Mouse (Mus musculus): ENCODE measurements around the gene Slc35f1. TPM values are rescaled to one million over a fixed set of nuclear protein-coding genes. Genes with fewer than 3 reads are reported as not detected.

The Slc35f1 gene
- polyA plus RNA-seq, 1 experiment from 2014 or later, result 3.3 TPM

- no peak overlapping the region for H3K27ac ChIP-seq (ENCODE audit: low read depth, low read length)
- no peak overlapping the region for H3K4me2 ChIP-seq (replicated peaks; ENCODE audit: low read depth, low read length)
- no peaks in the 10 kb centered on the region for H3K27me3 ChIP-seq (ENCODE audit: control insufficient read depth, insufficient read depth, low read length)
- no peaks in the 10 kb centered on the region for H3K9me3 ChIP-seq (ENCODE audit: control insufficient read depth, low read length)
- 72% methylated on average over 1 of the region's 1 CpGs for WGBS
- H3K9ac ChIP-seq (ENCODE audit: low read depth, low read length), result no peak overlapping the region
- H3K4me3 ChIP-seq (ENCODE audit: low read length), result no peak overlapping the region
- H3K4me1 ChIP-seq (ENCODE audit: control insufficient read depth, insufficient read depth, low read length), result no peaks in the 10 kb centered on the region
- H3K36me3 ChIP-seq (ENCODE audit: control insufficient read depth, insufficient read depth, low read length), result no peaks in the 10 kb centered on the region
- ATAC-seq (ENCODE audit: low FRiP score, low TSS enrichment), result no peak
Observed at GRCm38 (mm10) chr10:53087811-53088210, 397.5 kb downstream of the Slc35f1 start.

- ATAC-seq (ENCODE audit: low FRiP score, low TSS enrichment), result no peak
Observed at GRCm38 (mm10) chr10:53091525-53091924, 401.2 kb downstream of the Slc35f1 start.

GRCm38 (mm10) chr10:53096446-53096845, 406.1 kb downstream of the Slc35f1 start:
- H3K4me3 ChIP-seq (ENCODE audit: low read length), result no peak overlapping the region
- H3K9me3 ChIP-seq (ENCODE audit: control insufficient read depth, low read length), result no peaks in the 10 kb centered on the region
- H3K27me3 ChIP-seq (ENCODE audit: control insufficient read depth, insufficient read depth, low read length), result no peaks in the 10 kb centered on the region
- H3K4me2 ChIP-seq (replicated peaks; ENCODE audit: low read depth, low read length), result no peak overlapping the region
- ATAC-seq (ENCODE audit: low FRiP score, low TSS enrichment), result no peak
- no peaks in the 10 kb centered on the region for H3K4me1 ChIP-seq (ENCODE audit: control insufficient read depth, insufficient read depth, low read length)
- H3K27ac ChIP-seq (ENCODE audit: low read depth, low read length), result no peak overlapping the region
- WGBS, result 35% methylated on average over 3 of the region's 3 CpGs
- H3K9ac ChIP-seq (ENCODE audit: low read depth, low read length), result no peak overlapping the region
- H3K36me3 ChIP-seq (ENCODE audit: control insufficient read depth, insufficient read depth, low read length), result no peaks in the 10 kb centered on the region

More at GRCm38 (mm10) chr10:53091525-53091924, 401.2 kb downstream of the Slc35f1 start:
- no peaks in the 10 kb centered on the region for H3K4me1 ChIP-seq (ENCODE audit: control insufficient read depth, insufficient read depth, low read length)
- H3K4me2 ChIP-seq (replicated peaks; ENCODE audit: low read depth, low read length), result no peak overlapping the region
- H3K9me3 ChIP-seq (ENCODE audit: control insufficient read depth, low read length), result no peaks in the 10 kb centered on the region
- no peak overlapping the region for H3K27ac ChIP-seq (ENCODE audit: low read depth, low read length)
- H3K27me3 ChIP-seq (ENCODE audit: control insufficient read depth, insufficient read depth, low read length), result no peaks in the 10 kb centered on the region
- no peak overlapping the region for H3K4me3 ChIP-seq (ENCODE audit: low read length)
- WGBS, result 22% methylated on average over 4 of the region's 4 CpGs
- H3K9ac ChIP-seq (ENCODE audit: low read depth, low read length), result no peak overlapping the region
- H3K36me3 ChIP-seq (ENCODE audit: control insufficient read depth, insufficient read depth, low read length), result no peaks in the 10 kb centered on the region

- no peak overlapping the region for H3K27ac ChIP-seq (ENCODE audit: low read depth, low read length)
- H3K27me3 ChIP-seq (ENCODE audit: control insufficient read depth, insufficient read depth, low read length), result no peaks in the 10 kb centered on the region
- ATAC-seq (ENCODE audit: low FRiP score, low TSS enrichment), result no peak
- no peaks in the 10 kb centered on the region for H3K4me1 ChIP-seq (ENCODE audit: control insufficient read depth, insufficient read depth, low read length)
- H3K4me3 ChIP-seq (ENCODE audit: low read length), result no peak overlapping the region
- WGBS, result 87% methylated on average over 3 of the region's 3 CpGs
- no peaks in the 10 kb centered on the region for H3K9me3 ChIP-seq (ENCODE audit: control insufficient read depth, low read length)
- no peaks in the 10 kb centered on the region for H3K36me3 ChIP-seq (ENCODE audit: control insufficient read depth, insufficient read depth, low read length)
- no peak overlapping the region for H3K4me2 ChIP-seq (replicated peaks; ENCODE audit: low read depth, low read length)
- H3K9ac ChIP-seq (ENCODE audit: low read depth, low read length), result no peak overlapping the region
Observed at GRCm38 (mm10) chr10:53100881-53101280, 410.5 kb downstream of the Slc35f1 start.

DNA sequence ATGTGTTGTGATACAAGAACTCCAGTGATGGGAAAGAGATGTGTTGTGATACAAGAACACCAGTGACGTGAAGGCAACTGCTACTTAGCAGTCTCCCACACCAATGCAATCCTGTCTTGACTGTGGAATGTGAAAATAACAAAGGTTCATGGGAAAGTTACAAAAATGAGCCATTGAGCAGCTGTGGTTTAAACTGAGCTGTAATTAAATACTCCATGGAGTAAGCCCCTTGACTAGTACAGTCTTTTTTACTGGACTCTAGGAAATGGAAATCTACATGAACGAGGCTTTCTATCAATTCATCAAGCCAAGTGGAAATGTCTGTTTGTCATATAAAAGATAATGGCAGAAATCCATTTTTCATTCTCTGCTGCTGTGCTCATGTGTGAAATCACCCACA, 411.1 kb downstream of the Slc35f1 start:
- no peak overlapping the region for H3K27ac ChIP-seq (ENCODE audit: low read depth, low read length)
- H3K27me3 ChIP-seq (ENCODE audit: control insufficient read depth, insufficient read depth, low read length), result no peaks in the 10 kb centered on the region
- 83% methylated on average over 2 of the region's 2 CpGs for WGBS
- H3K9me3 ChIP-seq (ENCODE audit: control insufficient read depth, low read length), result no peaks in the 10 kb centered on the region
- H3K4me2 ChIP-seq (replicated peaks; ENCODE audit: low read depth, low read length), result no peak overlapping the region
- no peak overlapping the region for H3K9ac ChIP-seq (ENCODE audit: low read depth, low read length)
- no peaks in the 10 kb centered on the region for H3K4me1 ChIP-seq (ENCODE audit: control insufficient read depth, insufficient read depth, low read length)
- no peaks in the 10 kb centered on the region for H3K36me3 ChIP-seq (ENCODE audit: control insufficient read depth, insufficient read depth, low read length)
- ATAC-seq (ENCODE audit: low FRiP score, low TSS enrichment), result no peak
- no peak overlapping the region for H3K4me3 ChIP-seq (ENCODE audit: low read length)

DNA sequence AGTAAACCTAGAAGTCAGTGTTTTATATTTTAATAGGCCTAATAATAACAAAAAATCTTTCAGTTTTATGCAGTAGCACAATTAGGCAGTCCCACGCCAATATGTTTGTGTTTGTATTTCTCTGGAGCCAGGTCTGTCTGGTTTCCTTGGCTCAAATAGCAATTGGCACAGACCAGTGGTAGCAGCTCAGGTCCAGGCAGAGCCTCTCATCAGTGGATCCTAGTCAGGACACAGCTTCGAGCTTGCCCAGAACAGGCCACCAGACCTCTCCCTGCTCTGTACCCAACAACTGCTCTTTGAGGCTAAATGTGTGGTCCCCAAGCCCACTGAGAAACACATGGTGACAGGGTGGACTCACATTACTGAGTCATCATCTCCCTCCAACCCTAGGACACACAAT, 412.1 kb downstream of the Slc35f1 start:
- no peak for ATAC-seq (ENCODE audit: low FRiP score, low TSS enrichment)
- H3K9me3 ChIP-seq (ENCODE audit: control insufficient read depth, low read length), result no peaks in the 10 kb centered on the region
- H3K36me3 ChIP-seq (ENCODE audit: control insufficient read depth, insufficient read depth, low read length), result no peaks in the 10 kb centered on the region
- H3K4me1 ChIP-seq (ENCODE audit: control insufficient read depth, insufficient read depth, low read length), result no peaks in the 10 kb centered on the region
- H3K4me2 ChIP-seq (replicated peaks; ENCODE audit: low read depth, low read length), result no peak overlapping the region
- 86% methylated on average over 2 of the region's 2 CpGs for WGBS
- no peak overlapping the region for H3K9ac ChIP-seq (ENCODE audit: low read depth, low read length)
- H3K4me3 ChIP-seq (ENCODE audit: low read length), result no peak overlapping the region
- H3K27me3 ChIP-seq (ENCODE audit: control insufficient read depth, insufficient read depth, low read length), result no peaks in the 10 kb centered on the region
- no peak overlapping the region for H3K27ac ChIP-seq (ENCODE audit: low read depth, low read length)

DNA sequence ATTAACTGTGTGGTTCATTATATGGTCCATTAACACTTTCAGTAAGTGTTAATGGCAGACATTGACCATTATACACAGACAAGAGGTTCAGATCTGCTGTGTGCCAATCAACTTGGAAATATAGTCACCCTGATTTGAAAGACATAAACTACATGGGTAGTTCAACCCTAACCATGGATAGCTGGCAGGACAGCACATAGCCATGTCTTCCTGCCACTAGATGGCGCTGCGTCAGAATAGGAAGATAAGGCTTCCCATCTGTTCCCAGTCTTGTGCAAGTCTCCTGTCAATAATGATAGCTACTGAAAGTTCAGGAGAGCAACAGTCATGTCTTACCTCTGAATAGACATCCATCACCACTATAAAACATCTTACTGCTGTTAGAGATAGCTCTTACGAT, 424.7 kb downstream of the Slc35f1 start:
- Histone ChIP-seq H3K9me3 (ENCODE audit: control insufficient read depth, low read length) (no peaks in the 10 kb centered on the region), H3K4me1 (ENCODE audit: control insufficient read depth, insufficient read depth, low read length) (no peaks in the 10 kb centered on the region), H3K4me3 (ENCODE audit: low read length) (no peak overlapping the region), H3K4me2 (replicated peaks; ENCODE audit: low read depth, low read length) (no peak overlapping the region), H3K36me3 (ENCODE audit: control insufficient read depth, insufficient read depth, low read length) (no peaks in the 10 kb centered on the region), H3K9ac (ENCODE audit: low read depth, low read length) (no peak overlapping the region), H3K27me3 (ENCODE audit: control insufficient read depth, insufficient read depth, low read length) (no peaks in the 10 kb centered on the region), H3K27ac (ENCODE audit: low read depth, low read length) (no peak overlapping the region)
- WGBS, result 30% methylated on average over 3 of the region's 3 CpGs
- peak; percentile 71; the same call in 1 of the 2 replicates for ATAC-seq (ENCODE audit: low FRiP score, low TSS enrichment)

GRCm38 (mm10) chr10:53115673-53116398, 425.5 kb downstream of the Slc35f1 start:
- H3K4me2 ChIP-seq (replicated peaks; ENCODE audit: low read depth, low read length), result no peak overlapping the region
- no peaks in the 10 kb centered on the region for H3K36me3 ChIP-seq (ENCODE audit: control insufficient read depth, insufficient read depth, low read length)
- H3K27ac ChIP-seq (ENCODE audit: low read depth, low read length), result no peak overlapping the region; the same call in 1 of the 2 replicates
- WGBS, result 35% methylated on average over 7 of the region's 7 CpGs
- no peaks in the 10 kb centered on the region for H3K27me3 ChIP-seq (ENCODE audit: control insufficient read depth, insufficient read depth, low read length)
- H3K9ac ChIP-seq (ENCODE audit: low read depth, low read length), result no peak overlapping the region
- H3K4me1 ChIP-seq (ENCODE audit: control insufficient read depth, insufficient read depth, low read length), result no peaks in the 10 kb centered on the region
- no peak for ATAC-seq (ENCODE audit: low FRiP score, low TSS enrichment)
- no peak overlapping the region for H3K4me3 ChIP-seq (ENCODE audit: low read length)
- no peaks in the 10 kb centered on the region for H3K9me3 ChIP-seq (ENCODE audit: control insufficient read depth, low read length)

DNA sequence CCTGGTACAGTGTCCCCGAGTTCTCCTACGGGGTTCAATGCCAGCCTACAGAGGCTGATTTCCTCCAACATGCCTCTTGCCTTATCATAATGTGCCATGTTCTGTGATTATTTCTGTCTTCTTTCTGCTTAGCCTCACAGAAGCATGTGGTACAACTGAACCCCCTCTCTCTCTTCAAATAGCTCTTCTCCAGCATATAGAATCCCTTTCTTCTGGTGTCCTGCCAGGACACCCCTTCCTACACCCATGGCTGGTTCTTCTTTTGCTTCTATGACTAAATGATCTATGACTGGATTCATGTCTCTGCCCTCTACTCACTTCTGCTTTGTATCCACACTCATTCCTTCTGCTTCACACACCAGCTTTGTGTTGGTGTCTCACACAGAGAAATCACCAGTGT, 430.3 kb downstream of the Slc35f1 start:
- Histone ChIP-seq H3K9ac (ENCODE audit: low read depth, low read length) (no peak overlapping the region), H3K36me3 (ENCODE audit: control insufficient read depth, insufficient read depth, low read length) (no peaks in the 10 kb centered on the region)
- WGBS, result 98% methylated on average over 2 of the region's 2 CpGs

More for the DNA sequence above, 430.3 kb downstream of the Slc35f1 start:
- Histone ChIP-seq H3K4me3 (ENCODE audit: low read length) (no peak overlapping the region), H3K4me1 (ENCODE audit: control insufficient read depth, insufficient read depth, low read length) (no peaks in the 10 kb centered on the region), H3K27me3 (ENCODE audit: control insufficient read depth, insufficient read depth, low read length) (no peaks in the 10 kb centered on the region), H3K4me2 (replicated peaks; ENCODE audit: low read depth, low read length) (no peak overlapping the region), H3K27ac (ENCODE audit: low read depth, low read length) (no peak overlapping the region), H3K9me3 (ENCODE audit: control insufficient read depth, low read length) (no peaks in the 10 kb centered on the region)
- ATAC-seq (ENCODE audit: low FRiP score, low TSS enrichment), result no peak

Data from kidney, embryonic 14.5 days (tissue).